Mouse (Mus musculus) monocyte, adult 5-6 weeks (primary cell): ENCODE measurements around the gene Egf. TPM values are rescaled to one million over a fixed set of nuclear protein-coding genes. Genes with fewer than 3 reads are reported as not detected.
"Not testable (repeated sequence)": the region's sequence is repeated elsewhere in the genome, so short reads cannot be mapped to it uniquely, and the experiment has no call there.

Source experiments
- ATAC-seq: fragments of 153-309, 156-312 bp; replicated peaks from 2 replicates; pipeline ENCODE4 v1.8.0; 2017; ENCODE audit warnings: mild to moderate bottlenecking; ENCODE audit not compliant: low TSS enrichment, insufficient number of reproducible peaks, severe bottlenecking, poor library complexity, low FRiP score
- total RNA-seq: library from RNA; stranded (forward); fragments of 200-1000, 200-491, 200-594 nt; gene quantifications from 3 replicates; pipeline ENCODE4 v1.2.3, GENCODE M21; 2017

Gene Egf
- total RNA-seq: 0.87 to 1.4 TPM (median 1.4 TPM) in 3 replicates

DNA sequence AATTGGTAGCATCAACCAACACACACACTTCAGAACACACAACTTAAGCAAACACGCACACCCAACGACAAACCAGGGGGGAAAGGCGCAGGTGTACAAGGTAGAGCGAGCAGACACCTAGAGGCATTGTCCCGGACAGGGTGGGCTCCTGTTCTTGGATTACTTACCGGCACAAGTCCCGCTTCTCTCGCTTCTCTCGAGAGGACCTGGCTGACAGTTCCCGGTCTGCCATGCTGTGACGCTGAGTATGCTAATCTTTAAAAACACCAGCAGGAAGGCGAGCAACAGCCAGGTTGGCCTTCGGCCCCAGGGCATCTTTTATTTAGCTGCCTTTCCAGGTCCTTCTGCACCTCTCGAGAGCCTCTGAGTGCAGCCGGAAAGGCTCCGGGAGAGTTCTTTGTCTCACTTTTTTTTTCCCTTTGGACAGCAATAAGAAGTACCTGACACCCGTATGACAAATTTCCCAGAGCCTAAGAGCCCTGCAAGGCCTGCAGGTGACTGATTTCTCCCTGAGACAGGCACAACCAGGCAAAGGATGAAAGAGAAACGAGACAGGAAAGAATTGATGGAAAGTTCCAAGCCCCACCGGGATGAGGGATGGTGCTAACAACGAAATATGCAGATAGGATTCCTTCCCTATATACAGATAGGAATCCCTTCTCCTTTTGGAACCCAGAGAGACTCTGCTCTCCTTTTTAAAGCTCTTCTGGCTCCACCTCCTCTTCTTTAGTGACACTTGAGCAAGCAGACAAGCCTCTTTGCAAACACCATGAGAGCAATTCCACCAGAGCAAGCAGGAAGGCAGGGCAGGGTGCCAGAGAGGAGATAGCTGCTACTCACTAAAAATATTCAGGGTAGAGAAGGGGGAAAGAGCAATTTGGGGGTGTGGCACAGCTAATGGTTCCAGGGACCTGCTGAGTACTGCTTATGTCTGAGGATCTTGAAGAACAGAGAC is at the start of gene Egf:
TSS of gene Egf (minus strand) at position 667 of the 955 bp plus-strand sequence.
- ATAC-seq: no peak

DNA sequence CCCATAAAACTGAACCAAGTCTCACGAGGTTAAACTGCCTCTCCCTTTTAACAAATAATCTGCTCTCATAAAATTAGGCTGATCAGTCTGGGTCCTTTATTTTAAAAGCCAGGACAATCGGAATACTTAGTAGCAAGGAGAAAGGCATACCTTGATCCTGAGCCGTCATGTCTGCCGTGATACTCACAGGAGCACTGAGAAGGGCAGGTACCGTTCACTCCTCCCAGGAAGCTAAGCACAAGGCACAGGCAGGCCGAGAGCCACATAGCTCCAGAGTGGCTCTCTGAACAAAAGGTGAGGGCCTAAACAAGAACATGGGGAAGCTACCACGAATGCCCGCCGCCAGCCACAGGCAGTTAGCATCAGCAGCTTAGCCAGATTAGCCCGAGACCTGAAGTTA is 48.6 kb upstream of the Egf start, which contains the start of gene Lrit3:
TSS of gene Lrit3 (minus strand) at position 266 of the 400 bp plus-strand sequence.
- no peak for ATAC-seq

DNA sequence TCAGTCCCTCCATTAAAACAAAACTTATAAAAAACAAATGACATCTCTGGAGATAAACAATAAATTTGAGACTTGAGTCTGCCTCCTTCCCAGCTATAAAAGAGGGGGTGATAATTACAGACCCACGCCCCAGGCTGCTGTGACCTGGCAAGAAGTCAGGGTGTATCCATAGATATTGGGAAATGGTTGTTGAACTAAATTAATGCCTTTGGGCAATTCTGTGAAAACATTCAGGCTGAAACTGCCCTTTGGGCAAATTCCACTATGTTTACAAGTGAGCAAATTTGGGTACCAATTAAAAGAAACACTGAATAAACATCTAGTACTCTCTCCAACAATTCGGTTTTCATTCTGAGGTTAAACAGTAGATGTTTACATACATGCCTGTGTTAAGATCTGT is 43.9 kb upstream of the Egf start:
- no peak for ATAC-seq

DNA sequence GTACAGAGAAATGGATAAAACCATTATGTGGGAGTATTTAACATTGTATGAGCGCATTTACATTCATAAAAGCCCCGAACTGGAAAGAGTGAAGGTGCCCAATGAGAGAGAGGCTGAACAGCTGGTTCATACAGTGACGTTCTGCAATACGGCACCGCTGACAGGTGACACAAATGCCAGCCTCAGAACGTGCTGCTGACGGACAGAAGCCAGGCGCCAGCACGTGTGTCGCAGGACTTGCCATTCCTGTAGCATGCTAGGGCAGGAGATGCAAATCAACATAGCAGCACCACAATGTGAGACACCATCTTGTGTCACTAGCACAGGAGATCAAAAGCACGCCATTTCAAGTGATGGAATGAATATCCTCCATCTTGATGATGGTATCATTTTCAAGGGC is 43.4 kb upstream of the Egf start:
- no peak for ATAC-seq

DNA sequence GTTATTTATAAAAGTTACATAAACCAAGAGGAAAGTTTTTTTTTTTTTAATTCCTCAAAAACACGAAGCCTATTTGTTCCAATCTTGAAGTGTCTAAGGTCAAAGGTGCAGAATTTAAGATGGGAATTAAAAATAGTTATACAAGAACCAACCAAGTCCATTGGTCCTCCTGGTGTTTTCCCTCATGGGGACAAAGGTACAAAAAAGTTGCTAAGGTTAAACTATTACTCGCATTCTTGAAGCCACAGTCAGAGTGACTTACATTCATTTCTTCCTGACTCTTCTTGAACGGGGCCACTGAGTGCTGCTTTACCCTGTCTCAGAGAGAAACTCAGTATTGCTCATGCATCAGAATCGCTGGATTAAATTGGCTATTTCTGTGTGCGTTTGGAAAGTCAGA is 42.2 kb upstream of the Egf start:
- no peak for ATAC-seq

DNA sequence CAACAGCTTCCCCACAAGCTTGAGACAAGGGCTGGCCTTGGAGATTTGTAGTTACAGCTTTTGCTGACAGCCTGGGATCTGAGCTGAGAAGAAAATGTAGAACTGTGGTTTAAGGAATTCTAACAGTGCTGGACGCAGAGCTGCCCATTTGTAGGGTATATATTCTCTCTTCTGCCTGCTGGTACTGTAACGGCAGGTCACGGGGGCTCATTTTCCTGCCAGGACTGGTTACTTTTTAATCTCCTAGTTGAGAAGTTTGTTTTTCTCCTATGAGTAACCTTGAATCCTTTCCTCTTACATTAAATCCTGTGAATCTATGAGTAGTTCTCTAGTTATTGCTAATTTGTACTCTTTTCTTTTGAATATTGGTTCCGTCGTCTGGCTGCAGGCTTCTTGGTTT is 38.7 kb upstream of the Egf start:
- no peak for ATAC-seq

DNA sequence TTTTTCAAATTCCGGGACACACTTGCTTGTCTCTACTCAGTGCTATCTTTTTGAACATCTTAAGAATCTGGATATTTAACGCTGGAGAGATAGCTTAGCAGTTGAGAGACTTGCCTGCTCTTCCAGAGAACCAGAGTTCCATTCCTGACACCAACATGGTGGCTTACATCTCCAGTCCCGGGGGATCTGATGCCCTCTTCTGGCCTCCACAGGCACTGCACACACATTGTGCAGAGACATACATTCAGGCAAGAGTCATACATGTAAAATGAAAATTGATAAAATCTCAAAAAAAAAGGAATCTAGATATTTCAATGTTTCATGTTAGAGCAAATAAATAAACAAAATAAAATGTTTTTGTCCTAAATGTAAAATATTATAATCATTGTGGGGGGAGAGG is 27.6 kb upstream of the Egf start:
- ATAC-seq: no peak

DNA sequence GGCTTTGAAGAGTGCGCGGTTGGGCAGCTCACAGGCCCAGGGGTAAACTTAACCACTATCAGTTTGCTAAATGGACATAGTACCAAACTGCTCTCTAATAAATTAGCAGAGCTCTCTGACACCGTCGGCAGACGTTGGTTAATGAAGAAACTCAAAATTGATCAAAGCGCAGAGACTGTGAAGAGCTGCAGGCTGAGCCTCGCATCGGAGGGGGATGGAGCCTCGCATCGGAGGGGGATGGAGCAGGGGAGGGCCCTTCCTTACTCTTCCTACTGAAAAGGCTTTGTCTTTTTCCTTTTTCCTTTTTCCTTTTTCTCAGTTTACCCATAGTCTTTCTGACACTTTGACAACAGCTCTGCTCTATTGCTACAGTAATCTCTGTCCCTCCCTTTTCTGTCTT is 26.3 kb upstream of the Egf start:
- ATAC-seq: no peak

DNA sequence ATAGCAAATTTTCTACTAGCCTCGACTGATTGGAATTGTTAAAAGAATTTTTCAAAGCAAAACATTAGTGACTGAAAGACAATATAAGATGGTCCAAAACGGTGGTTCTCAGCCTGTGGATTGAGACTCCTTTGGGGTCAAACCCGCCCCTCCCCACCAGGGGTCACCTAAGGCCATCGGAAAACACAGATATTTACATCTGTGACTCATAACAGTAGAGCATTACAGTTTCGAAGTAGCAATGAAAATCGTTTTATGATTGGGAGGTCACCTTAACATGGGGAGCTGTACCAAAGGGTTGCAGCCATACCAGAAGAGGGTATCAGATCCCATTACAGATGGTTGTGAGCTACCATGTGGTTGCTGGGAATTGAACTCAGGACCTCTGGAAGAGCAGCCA is 16.1 kb upstream of the Egf start:
- ATAC-seq: no peak

DNA sequence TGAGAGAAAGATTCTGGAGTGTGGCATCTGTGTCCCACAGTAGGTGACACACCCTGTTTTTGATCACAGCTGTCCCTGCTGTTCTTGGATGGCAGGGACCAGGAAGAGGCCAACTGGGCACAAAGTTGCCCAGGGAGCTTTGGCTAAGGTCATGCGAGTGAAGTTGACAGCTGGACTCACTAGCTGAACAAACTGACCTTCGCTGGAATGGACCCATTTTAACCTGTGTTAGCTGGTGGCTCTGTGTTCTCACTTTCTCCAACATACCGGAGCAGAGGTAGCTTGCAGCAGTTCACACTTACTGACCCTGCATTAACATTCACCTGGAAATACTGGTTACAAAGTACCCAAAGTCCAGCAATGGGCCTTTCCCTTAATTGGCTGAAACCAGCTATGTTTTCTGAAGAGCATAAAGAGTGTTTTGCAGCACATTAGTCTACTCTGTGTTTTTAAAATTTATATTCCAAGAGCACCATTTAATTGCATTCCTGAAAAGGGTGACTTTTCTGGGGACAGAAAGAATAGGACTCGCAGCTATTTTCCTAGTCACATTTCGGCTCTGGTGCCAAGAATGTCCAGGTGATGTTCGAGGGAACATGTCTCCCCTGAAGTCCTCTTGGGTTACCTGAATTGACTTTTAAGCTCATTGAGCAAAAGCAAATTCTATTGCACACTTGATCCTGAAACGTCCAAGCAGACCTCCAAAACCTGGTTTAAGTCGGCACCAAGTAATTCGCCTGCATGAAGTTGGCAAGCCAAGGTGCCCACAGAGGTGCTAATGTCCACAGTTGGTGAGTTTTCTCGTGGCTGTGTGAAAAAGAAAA is 12.1 kb upstream of the Egf start:
- no peak for ATAC-seq

DNA sequence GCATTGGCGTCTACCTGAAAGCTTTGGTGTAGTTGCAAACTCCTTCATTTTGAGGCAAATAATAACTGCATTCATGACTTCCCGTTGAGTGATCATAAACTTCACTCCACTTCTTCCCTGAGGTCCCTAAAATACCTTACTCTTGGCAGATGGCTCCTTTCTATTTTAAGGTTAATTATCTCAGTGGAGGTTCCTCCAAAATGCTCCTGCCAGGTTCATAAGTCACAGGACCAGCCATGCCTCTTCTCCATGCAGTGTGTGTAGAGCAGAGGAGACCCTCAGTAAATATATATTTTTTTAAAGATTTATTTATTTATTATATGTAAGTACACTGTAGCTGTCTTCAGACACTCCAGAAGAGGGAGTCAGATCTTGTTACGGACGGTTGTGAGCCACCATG is 11.0 kb upstream of the Egf start:
- no peak for ATAC-seq

DNA sequence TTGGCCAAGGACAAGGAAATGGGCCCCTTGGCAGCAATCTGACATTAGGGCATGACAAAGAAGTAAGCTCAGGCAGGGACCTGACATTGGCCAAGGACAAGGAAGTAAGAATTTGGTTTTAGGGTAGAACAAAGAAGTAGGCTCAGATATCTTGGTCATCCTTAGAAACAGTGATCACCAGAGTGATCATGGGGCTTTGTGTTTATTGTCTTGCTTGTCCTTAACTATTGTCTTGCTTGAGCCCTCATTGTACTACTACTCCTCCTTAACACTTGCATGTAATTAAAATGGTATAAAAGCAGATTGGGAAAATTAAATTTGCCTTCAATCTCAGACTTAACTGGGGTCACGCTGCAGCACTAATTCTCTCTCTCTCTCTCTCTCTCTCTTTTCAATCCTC is 2.5 kb upstream of the Egf start:
- not testable (repeated sequence) for ATAC-seq

DNA sequence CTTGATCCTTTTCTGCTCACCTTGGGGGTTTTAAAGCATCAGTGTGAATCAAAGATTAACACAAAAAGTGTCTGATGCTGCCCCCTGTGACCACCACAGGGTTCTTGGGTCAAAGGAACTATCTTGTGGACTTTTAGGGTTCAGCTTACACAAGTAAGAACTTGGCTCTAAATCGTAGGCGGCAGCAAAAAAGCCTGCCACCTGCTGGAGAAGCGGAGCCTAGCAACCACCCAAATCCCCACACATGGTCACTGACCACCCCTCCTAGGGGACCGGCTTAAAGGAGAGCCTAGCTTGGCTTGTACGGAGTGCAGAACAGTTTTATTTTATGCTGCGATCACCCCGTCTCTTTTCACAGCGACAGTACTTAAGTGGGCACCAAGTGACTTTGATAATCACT is 10.3 kb downstream of the Egf start:
- ATAC-seq: no peak

DNA sequence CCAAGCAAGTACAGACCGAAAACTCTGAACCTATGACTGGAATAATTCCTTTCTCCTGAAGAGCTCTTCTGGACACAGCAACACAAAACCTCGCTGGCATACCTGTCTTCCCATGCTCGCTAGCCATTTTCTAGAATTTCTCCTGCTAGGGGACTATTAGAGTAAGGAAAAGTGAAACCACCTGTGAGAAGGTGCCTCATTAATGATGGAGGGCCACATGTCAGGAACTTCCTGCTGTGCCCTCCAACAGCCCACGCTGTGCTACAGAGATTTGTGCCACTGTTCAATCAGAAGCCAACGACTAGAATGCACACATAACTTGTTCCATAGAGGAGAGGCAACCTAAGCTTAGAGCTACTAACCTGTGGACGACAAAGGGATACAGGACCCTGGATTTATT is 12.3 kb downstream of the Egf start:
- no peak for ATAC-seq

DNA sequence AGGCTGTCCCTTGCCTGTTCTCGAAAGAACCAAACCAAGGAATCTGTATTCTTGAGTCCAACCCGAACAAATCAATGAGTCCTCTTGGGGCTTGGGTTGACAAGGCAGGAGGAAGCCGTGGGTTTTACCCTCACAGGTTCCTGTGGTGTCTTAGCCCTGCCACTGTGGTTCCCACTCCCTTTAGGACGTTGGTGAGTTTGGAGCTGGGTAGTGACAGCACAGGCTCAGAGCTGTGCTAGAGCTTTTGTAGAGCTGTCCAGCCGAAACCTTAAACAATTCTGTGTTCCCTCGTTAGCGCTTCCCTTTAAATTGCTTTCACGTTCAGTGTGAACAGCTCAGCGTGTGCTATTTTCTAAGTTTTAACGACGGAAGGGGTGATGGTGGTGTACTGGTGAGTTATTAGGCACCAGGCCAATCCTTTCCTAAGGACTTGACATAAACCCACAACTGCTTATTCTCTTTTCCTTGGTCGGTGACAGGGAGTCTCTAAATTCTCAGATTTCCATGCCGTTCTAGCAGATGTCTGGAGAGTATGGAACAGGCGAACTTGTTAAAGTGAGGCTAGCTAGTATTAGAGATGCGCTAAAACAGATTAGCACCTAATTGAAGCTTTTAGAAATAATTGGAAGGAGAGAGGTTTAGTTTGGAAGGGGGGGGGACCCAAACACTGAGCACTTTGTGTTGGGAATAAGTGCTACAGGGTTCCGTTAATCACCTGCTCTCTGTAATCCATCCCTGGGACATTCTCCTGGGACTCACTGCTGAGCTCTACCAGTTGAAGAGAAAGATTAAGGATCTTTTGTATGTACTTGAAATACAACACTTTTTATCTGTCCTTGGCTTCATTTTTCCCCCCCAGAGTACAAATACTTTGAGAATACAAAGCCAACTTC is 16.6 kb downstream of the Egf start:
- no peak for ATAC-seq

DNA sequence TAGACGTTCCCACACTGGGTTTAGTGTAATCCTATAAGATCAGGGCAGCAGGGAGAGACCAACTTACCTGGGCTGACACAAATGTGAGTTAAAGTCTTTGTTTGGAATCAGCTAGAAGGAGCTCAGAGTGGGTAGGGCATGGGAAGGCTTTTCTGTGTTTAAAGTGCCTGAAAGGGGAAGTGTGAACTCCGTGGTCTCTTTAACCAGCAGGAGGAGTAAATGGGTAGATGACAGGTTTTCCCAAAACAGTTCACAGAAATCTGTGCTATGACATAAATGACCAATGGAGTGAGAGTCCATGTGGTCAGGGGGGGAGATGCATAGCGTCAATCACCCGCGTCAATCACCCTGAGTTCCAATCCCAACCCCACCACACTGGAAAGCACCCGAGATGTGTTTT is 23.5 kb downstream of the Egf start:
- no peak for ATAC-seq

DNA sequence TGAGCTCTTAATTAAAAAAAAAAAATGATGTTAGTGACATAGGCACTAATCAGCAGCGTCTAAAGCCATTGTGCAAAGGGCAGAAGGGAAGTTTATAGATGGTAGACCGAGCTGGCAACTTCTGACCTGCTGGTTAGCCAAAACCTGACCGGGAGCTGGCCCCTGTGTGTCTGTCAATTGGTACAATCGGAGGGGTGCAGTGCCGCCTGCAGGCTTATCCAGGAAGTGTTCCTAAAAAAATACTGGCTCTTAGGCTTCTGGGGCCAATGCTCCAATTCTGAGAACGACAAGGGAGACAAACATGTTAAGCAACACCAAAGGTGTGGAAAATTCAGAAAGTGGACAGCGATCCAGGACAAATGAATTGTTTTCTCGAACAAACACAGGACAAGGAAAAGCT is 24.7 kb downstream of the Egf start:
- no peak for ATAC-seq

DNA sequence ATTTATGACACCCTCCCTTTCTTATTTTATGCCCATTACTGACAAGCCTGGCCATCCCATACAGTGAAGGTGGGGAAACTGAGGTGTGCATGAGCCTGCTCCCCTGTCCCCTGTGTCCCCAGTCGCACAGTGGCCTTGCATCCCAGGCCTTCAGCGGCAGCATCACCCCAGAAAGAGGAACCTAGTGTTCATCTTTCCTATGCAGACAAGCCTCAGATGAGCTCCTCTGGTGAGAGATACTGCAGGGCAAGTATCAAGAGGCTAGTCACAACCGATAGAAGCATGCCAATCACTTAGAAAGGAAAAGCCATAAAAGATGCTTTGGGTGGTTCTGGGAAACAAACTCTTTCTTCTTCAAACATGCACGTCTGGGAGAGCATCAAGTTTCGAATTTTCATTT is 25.2 kb downstream of the Egf start:
- no peak for ATAC-seq

DNA sequence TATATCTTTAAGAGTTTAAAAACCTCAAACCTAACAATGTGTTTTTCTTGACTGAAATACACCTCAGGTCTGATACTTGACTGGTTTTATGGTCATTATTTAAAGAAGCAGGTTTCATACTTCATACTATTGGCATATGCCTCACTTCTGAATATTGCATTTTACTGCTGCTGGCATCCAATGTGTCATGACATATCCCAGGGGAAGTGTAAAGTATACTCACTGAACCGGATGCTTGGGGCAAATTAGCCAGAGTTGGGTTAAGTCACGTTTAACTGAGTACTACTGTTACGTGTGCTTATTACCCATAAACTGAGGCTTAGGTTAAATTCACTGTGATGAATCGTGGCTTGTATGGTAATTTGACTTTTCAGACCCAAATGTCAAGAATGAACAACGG is 29.5 kb downstream of the Egf start:
- no peak for ATAC-seq
